Mouse (Mus musculus): ENCODE measurements around the gene Cxcl15.

The Cxcl15 gene

DNA sequence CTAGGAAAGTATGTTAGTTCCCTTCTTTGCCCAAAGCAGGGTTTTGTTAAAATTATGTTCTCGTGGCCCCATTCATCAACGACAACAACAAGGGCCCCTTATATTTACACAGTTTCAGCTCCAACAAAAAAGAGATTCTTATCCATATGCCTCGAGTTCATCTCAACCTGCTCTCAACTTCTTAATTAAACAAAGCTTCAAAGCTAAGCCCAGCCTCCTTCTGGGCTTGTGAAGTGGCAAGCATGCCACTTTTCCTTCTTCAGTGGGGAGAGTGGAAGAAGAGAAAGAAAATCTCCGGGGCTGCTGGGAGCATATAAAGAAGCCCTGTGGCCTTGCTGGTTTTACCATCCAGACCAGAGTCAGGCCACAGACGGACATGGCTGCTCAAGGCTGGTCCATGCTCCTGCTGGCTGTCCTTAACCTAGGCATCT, at the start of gene Cxcl15:
Cxcl15 (plus strand) TSS at position 340 of the 431 bp plus-strand sequence.
- no peak for DNase-seq (ENCODE audit: low read depth, low spot score)

DNA sequence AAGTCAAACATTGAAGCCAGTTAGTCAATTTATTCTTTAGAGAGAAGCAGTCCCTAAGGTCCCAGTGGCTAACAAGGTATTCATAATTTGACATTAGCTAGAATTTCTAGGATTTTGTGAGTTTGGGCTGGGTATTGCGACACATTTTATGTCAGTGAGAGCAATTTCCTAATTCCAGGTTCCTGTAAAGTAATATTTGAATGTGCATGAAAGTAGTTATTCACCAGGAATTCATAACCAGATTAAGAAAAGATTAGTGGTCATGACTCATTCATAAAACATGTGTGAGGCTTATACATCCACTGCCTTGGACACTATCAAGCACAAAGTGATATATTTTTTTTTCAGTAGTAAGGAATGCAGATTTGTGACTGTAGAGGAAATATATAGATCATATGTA, 40.4 kb upstream of the Cxcl15 start:
- no peak for DNase-seq (ENCODE audit: low read depth, low spot score)

DNA sequence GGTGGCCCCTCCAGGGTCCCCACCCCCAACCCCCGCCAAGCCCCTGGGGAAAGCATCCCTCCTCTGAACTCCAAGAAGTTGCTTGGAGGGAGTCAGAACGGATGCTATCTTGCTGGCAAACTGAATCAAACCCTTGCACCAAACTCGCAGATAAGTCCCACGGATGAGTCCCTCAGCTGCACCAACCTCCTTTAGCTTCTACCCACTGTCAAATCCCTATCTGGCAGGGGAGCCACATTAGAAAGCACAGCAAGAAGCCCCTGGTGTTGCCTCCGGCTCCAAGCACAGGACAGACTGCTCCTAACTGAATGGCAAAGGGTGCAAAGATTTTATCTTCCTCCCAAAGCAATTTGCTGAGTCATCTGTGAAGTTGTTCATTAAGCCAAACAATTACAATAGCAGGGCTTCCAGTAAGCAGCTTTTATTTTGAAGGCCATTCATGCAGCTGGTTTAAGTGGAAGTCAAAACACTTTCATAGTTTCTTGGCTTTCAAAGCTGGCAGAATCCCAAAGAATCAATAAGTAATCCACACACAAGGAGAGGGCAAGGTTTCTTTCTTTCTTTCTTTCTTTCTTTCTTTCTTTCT, 36.2 kb upstream of the Cxcl15 start:
- DNase-seq (ENCODE audit: low read depth, low spot score): no peak

DNA sequence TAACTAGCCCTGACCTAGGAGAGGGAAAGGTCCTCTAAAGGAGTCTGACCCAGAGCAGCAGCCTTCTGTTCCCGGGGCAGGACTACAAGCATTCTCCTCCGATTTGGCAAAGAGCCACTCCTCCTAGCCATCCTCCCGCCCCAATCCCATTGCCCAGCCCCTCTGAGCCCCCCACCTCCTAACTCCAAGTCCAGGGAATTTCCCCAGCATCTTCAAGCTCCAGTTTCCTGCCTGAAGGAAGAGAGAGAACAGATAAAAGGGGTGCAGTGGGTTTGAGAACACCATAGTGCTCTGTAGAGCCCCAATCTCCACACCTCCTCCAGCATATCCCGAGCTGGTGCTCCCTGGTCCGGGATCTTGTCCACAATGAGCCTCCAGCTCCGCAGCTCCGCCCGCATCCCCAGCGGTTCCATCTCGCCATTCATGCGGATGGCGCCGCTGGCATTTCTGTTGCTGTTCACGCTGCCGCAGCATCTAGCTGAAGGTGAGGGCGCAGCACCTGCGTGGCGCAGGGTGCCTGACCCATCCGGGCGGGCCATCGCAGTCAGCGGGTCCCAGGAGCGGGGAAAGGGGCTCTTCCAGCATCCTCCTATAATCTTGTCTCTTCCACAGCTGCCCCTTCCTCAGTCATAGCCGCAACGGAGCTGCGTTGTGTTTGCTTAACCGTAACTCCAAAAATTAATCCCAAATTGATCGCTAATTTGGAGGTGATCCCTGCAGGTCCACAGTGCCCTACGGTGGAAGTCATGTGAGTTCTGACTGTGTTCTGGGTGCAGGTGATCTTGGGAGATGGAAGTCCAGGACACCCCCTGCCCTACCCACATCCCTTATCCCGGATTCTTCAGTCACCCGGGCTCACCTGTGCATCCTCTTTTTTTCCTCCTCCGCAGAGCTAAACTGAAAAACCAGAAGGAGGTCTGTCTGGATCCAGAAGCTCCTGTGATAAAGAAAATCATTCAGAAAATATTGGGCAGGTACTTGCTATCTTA, 35.0 kb upstream of the Cxcl15 start, which contains the start of gene Cxcl5:
Cxcl5 (plus strand) TSS at position 284 of the 989 bp plus-strand sequence.
- DNase-seq (ENCODE audit: low read depth, low spot score): no peak

DNA sequence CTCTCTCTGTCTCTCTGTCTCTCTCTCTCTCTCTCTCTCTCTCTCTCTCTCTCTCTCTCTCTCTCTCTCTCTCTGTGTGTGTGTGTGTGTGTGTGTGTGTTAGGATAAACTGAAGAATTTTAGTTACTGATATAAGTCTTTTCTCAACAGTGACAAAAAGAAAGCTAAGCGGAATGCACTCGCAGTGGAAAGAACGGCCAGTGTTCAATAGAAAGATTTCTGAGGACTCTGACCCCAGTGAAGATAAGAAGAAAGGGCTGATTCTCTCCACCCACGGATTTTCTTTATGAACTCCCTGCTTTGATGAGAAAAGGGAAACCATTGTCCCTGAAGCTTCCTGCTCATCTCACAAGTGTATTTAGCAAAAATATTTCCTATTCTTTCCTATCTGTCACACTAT, 34.0 kb upstream of the Cxcl15 start:
- no peak for DNase-seq (ENCODE audit: low read depth, low spot score)

DNA sequence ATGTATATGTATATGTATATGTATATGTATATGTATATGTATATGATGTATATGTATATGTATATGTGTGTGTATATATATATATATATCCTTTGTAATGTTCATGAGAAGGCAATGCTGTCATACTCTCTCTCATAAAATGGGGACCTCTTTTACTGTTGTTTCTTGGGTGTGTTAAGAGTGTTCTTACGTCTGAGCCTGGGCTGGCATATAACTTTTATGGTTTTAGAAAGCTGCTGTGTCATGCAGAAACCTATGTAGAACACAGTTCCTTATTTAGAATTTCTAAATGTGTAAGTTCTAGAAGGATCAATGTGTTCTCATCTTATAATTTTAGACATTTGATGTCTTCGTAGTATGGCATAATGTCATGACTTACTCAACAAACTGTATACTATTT, 33.5 kb upstream of the Cxcl15 start:
- DNase-seq (ENCODE audit: low read depth, low spot score): no peak

DNA sequence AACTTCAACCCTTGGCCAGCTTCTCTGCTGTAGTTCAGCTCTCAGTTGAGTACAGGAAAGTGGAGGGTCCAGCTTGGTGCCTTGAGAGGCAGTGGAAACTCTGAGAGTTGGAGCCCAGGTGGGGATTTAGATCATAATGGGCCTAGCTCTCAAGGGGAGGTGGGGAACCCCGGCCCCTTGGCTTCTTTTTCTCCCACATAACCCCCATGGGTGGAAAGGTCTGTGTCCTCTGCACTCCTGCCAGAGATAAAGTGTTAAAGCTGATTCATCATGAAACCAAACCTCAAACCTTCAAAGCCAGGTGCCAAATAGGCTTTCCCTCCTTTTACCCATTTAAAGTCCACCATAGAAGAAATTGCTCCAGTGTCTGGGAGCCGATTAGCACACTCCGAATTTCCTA, 32.5 kb upstream of the Cxcl15 start:
- no peak for DNase-seq (ENCODE audit: low read depth, low spot score)

DNA sequence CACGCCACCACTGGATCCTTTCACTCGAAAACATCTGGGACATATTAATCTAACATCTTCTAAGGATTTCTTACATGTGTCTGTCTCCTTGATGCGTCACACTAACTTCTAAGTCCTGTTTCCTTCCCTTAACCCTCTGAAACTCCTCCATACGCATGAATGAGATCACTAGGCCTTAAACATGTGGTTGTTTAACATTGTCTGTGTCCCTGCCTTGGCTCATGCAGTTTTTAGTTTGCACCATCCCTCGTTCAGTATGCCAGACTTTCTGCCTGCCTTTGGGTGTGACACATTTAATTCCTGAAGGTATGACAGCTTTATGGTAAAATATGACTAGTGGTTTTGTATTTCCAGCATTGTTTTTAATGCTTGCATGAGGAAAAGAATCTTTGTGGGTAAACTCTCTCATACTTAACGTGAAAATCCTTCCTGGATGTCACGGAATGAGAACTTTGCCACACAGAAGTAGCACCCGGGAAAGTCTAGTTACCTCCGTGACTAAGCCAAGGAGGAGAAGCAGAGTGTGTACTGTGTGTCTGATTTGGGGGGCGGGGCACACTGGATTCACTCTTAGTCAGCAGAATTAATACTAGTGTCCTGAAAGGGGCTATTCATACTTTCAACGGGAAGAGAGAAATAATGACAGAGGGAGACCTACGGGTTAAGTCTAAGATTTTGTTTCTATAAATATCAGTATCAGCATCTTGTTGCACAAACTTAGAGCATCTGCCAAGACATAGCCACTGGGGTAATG, 30.2 kb upstream of the Cxcl15 start:
- no peak for DNase-seq (ENCODE audit: low read depth, low spot score)

DNA sequence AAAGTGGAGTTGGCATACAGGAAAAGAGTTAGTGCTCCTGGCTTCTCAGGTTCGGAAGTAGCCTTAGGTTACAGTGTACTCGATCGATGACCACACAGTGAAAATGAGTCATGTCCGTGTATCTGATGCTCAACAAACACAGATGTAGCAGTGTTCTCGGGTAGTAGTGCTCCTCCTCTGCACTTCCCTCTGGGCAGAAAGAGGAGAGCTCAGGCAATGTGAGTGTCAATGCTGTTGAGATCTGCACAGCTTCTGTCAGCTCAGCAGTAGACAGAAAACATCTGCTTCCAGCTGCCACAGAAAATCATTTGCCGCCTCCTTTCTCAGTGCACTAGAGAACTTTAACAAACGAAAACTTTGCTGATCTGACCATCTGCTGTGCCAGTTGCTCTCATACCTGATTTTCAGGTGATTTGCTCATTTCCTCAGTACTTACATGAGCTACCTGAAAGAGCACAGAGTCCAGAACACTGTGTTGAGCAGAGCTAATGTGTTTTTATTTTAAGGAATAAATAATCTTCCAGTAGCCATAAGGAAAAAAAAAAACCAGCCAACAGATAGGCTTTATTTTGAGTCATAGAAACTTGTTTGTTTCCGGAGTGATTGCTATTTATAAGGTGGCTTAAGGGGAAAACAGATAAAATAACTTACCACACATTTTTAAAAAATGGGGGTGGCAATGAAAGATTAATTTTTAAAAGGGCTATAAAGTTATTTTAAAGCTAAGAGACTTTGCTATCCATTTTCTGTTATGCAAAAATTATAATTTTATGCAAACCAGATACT, 28.3 kb upstream of the Cxcl15 start:
- no peak for DNase-seq (ENCODE audit: low read depth, low spot score)

DNA sequence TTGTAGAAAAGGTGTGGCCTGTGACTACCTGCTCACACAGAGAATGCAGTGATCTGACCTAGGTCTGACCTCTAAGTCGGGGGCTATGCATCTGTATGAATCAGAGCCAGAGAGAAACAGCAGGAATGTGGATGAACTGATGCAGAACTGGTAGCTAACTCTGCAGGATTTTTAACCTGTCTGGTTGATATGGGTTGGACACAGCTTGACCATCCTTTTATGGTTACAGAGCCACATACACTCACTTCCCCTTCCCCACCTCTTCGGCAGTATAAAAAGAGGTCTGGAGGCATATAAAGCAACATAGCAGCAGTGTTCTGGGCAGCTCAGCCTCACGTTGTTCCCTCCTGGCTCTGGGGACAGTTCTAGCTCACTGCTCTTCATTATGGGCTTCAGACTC, 26.1 kb upstream of the Cxcl15 start, which contains the start of gene Ppbp:
Ppbp (plus strand) TSS at position 301 of the 400 bp plus-strand sequence.
- DNase-seq (ENCODE audit: low read depth, low spot score): no peak

DNA sequence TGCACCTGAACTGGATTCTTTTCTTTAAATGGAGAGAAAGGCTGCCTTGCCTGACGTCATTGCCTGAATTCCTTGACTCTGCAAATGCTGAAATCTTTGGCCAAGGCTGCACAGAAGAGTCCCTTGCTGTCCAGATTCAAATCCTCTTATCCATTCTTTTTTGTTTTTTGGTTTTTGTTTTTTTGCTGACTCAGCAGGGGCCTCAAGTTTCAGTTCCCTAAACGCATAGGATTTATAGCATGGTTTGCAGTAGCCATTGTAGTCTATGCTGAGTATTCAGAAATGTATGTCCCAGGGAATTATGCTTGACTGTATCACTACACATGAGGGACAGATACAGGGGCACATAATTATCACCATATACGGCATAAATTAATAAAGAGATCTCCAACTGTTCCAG, 23.0 kb upstream of the Cxcl15 start:
- no peak for DNase-seq (ENCODE audit: low read depth, low spot score)

DNA sequence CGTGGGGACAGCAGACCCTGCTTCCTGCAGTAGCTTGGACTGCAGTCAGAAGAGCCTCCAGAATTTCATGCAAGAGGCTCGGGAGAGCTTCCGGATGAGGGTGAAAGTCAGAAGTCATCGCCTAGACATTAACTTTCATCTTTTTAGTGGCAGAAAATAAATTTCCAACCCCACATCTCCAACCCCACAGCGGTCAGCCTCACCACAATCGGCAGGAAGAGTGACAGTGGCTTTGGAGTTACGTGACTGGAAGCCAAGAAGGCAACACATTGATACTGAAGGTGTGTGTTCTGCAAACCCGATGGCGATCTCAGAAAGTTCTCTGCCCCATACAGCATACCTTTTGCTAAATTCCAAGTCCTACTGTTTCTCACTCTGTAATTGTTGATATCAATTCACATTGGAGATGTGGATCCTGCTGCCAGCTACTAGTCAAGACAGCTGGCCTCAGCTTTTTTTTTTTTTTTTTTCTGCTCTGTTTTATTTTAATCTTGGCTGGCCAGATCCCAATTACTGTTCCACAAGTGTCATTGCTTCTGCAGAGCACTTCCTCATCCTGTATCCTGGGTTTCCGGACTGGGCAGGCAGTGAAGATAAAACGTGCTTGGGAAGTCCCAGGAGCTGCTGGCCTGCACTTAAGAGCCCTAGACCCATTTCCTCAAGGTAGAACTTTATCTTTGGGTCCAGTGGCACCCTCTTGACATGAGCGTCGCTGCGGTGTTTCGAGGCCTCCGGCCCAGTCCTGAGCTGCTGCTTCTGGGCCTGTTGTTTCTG, 22.3 kb upstream of the Cxcl15 start, which contains the start of gene Pf4:
Pf4 (plus strand) TSS at position 556 of the 774 bp plus-strand sequence.
- DNase-seq (ENCODE audit: low read depth, low spot score): no peak

DNA sequence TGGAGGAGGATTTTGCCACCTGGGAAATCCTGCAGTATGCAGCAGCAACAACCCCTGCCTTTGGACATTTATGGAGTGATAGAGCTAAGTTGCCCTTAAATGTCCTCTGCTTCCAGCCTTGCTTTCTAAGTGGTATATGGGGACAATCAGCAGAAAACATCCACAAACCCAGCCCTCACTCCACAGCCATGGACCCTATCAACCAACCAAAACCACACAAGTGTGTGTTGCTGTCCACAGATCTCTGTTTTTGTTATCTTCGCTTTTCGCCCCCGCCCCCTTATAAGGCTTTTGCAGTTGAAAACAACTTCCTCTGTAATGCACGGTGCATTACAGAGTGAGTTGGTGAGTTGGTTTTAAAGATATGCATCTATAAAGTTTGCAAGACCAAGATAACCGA, 18.8 kb upstream of the Cxcl15 start:
- no peak for DNase-seq (ENCODE audit: low read depth, low spot score)

DNA sequence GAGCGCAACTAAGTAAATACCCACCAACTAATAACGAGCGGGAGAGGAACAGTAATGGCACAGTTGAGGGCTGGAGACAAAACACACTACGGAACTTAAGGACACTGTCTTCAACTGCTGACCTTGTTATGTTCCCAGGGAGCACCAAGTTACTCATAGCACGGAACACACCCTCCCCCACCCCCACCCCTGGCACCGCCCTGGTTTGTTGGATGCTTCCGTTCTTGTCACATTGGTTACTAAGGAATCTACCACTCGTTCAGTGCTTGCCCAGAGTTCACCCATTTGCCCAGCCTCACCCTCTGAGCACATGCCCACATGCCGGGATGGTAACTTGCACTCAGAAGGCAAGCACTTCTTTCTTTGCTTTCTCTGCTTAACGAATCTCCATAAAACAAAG, 16.7 kb upstream of the Cxcl15 start:
- no peak for DNase-seq (ENCODE audit: low read depth, low spot score)

DNA sequence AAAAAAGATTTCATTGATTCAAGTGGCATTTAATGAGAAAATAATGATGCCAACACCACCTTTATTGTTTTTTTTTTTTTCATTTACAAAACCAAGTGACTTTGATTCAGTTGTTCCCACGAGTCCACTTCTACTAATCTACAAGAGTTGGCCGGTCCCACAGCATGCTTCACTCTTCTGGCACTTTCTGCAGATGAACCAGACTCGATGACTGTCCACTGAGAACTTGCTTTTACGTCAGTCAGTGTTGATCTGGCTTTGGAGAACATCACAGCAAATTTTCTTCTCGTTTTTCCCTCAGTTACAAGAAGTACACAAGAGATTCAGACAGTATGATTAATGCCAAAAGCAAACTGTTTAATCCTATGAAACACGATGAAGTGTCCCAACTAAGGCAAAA, 15.5 kb upstream of the Cxcl15 start:
- no peak for DNase-seq (ENCODE audit: low read depth, low spot score)

DNA sequence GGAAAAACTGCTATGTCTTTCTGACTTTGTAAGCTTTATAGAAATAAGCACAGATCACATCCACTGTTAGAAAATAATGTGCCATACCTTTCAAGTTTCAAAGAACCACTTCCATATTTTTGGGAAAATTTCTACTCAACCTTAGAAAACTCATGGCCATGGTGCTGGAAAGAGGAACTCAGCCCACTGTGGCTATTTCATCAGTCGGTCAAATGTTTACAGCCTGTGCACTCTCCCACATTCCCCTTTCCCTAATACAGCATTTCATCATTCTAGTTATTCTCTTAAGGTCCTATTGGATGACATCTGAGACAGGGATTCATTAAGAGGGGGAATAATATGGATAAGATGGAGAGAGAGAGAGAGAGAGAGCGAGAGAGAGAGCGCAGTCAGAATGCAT, 10.6 kb upstream of the Cxcl15 start:
- DNase-seq (ENCODE audit: low read depth, low spot score): no peak

DNA sequence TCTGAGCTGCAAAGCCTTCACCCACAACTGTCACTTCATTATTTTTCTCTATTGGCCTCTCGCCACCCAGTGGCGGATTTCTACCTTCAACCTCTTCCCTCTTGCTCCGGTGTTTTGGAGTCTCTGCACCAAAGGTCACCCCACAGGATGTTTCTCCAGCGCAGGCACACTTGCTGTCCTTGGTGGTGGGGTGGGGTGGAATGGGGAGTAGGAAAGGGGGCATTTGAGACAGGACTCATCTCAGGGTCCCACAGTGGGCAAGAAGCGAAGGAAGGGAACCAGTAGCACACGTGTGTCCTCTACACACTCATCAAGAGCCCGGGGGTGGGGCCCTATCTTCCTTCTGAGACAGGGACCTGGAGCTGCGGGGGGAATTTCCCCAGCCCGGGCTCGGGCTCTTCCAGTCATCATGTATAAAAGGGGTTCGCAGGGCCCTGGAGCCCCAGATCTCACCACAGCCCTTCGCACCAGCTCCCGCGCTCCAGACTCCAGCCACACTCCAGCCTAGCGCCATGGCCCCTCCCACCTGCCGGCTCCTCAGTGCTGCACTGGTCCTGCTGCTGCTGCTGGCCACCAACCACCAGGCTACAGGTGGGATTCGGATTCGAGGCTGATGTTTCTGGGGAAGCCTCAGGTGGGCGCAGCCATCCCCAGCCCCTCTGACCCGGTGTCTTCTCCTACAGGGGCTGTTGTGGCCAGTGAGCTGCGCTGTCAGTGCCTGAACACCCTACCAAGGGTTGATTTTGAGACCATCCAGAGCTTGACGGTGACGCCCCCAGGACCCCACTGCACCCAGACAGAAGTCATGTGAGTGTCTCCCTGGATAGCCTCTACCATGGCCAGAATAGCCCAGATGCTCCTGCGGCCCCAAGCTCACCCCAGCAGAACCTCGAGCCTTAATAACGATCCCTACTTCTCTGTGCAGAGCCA, 8.4 kb upstream of the Cxcl15 start, which contains the start of gene Cxcl3:
Cxcl3 (plus strand) TSS at position 445 of the 930 bp plus-strand sequence.
- no peak for DNase-seq (ENCODE audit: low read depth, low spot score)

DNA sequence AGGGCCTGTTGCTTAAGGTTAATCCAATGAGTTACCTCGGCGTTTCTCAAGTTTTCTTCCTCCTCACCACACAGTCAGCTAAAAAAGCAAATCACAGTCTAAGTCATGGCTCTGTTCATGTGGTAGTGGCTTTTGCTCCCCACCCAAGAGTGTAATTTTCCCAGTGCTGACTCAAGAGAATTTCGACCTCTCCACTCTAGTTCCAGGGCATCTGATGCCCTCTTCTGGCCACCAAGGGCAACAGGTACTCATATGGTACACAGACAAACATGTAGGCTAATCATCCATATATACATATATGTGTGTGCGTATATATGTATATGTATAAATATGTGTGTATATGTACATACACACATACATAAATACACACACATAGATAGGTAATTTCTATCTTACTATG, 6.2 kb upstream of the Cxcl15 start:
- DNase-seq (ENCODE audit: low read depth, low spot score): no peak

Measured in retina, postnatal 7 days (tissue).